Mouse (Mus musculus) hindbrain, embryonic 11.5 days (tissue): ENCODE data around the gene Gm4869. TPM values are rescaled to one million over a fixed set of nuclear protein-coding genes. Genes with fewer than 3 reads are reported as not detected.
"Not testable (repeated sequence)": the region's sequence is repeated elsewhere in the genome, so short reads cannot be mapped to it uniquely, and the experiment has no call there.

ENCODE experiments used
- ATAC-seq: fragments of 200-750 bp; cut with Nextera tagmentation; 2 replicates; pipeline ENCODE4 v1.8.0; 2017; ENCODE audit warnings: mild to moderate bottlenecking, moderate TSS enrichment, moderate library complexity; ENCODE audit not compliant: low FRiP score
- DNase-seq: peaks from one replicate; pipeline ENCODE4 v3.0.0-alpha.2; 2015; ENCODE audit warnings: low spot score
- H3K27ac ChIP-seq: fragments of 300-500 bp; sonication (generic); 2 replicates; pipeline ENCODE4 v1.5.1; 2014; ENCODE audit warnings: mild to moderate bottlenecking, low read depth, low read length
- H3K27me3 ChIP-seq: fragments of 300-500 bp; sonication (generic); 2 replicates; pipeline ENCODE4 v1.6.1; 2014; ENCODE audit warnings: mild to moderate bottlenecking, low read length, moderate library complexity, mixed read lengths; ENCODE audit not compliant: control insufficient read depth, insufficient read depth
- H3K36me3 ChIP-seq: fragments of 300-500 bp; sonication (generic); 2 replicates; pipeline ENCODE4 v1.6.1; 2014; ENCODE audit warnings: mild to moderate bottlenecking, low read length, moderate library complexity, mixed read lengths; ENCODE audit not compliant: control insufficient read depth, insufficient read depth
- H3K4me1 ChIP-seq: fragments of 300-500 bp; sonication (generic); replicated peaks from 2 replicates; pipeline ENCODE4 v1.6.1; 2014; ENCODE audit warnings: low read length, mixed read lengths; ENCODE audit not compliant: control insufficient read depth, insufficient read depth
- H3K4me2 ChIP-seq: fragments of 300-500 bp; sonication (generic); replicated peaks from 2 replicates; pipeline ENCODE4 v1.6.1; 2014; ENCODE audit warnings: mild to moderate bottlenecking, low read depth, low read length
- H3K4me3 ChIP-seq: fragments of 300-500 bp; sonication (generic); 2 replicates; pipeline ENCODE4 v1.5.1; 2014; ENCODE audit warnings: low read depth, low read length
- H3K9ac ChIP-seq: fragments of 300-500 bp; sonication (generic); 2 replicates; pipeline ENCODE4 v1.6.1; 2014; ENCODE audit warnings: low read depth, low read length
- H3K9me3 ChIP-seq: fragments of 300-500 bp; sonication (generic); 2 replicates; pipeline ENCODE4 v1.6.1; 2016; ENCODE audit warnings: low read length; ENCODE audit not compliant: control insufficient read depth
- WGBS: fragments of 180-500 bp; shearing (Covaris S2); extraction: QIAGEN DNeasy Blood & Tissue Kit; methylation state at CpG from one replicate; pipeline ENCODE4 v1.1.7; 2014; 5-methylcytosine and 5-hydroxymethylcytosine counted together
- polyA plus RNA-seq: library from polyadenylated mRNA; unstranded; fragments of >200 nt; fragmentation: Nextera tagmentation; extraction: Ambion mirVana; gene quantifications from 2 replicates; pipeline ENCODE4 v1.2.1, GENCODE M21; 2014

Gm4869 gene
- polyA plus RNA-seq, 1 experiment from 2014 or later: 0.08 TPM

GRCm38 (mm10) chr5:140418489-140419441 lies 26.7 kb upstream of the Gm4869 start, which contains the start of gene Eif3b:
Eif3b (plus strand) TSS chr5:140419328.
- DNase-seq: peak; percentile 90
- Histone ChIP-seq H3K4me2 (peak within 1 kb of the TSS; percentile 76), H3K36me3 (no peaks in the 10 kb centered on the region), H3K27ac (peak within 1 kb of the TSS; percentile 90), H3K4me3 (peak within 1 kb of the TSS; percentile 95), H3K9ac (peak within 1 kb of the TSS; percentile 97), H3K9me3 (no peaks in the 10 kb centered on the region), H3K27me3 (no peaks in the 10 kb centered on the region), H3K4me1 (peaks cover 5% of the 10 kb centered on the region)
- ATAC-seq: peak; percentile 92
- WGBS: under 1% methylated on average over 65 of the region's 65 CpGs

DNA sequence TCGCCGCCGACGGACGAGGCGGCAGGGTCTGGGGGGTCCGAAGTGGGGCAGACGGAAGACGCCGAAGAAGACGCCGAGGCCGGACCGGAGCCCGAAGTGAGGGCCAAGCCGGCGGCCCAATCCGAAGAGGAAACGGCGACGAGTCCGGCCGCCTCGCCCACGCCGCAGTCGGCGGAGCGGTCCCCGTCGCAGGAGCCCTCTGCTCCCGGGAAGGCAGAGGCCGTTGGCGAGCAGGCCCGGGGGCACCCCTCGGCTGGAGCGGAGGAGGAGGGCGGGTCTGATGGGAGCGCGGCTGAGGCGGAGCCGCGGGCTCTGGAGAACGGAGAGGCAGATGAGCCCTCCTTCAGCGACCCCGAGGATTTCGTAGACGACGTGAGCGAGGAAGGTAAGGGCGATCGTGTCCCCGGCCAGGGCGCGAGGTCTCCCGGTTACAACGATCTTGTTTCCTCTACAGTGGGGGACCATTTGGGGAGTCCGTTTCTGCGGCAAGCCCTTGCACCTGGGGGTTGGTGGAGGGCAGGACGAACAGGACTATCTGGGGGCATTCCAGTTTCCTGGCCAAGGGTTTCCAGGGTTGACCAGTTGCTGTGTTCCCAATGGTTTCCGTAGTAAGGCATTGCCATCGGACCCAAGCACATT lies 25.9 kb upstream of the Gm4869 start:
- H3K36me3 ChIP-seq: no peaks in the 10 kb centered on the region
- H3K4me1 ChIP-seq: peaks cover 5% of the 10 kb centered on the region
- H3K9me3 ChIP-seq: no peaks in the 10 kb centered on the region
- peak overlapping the region; percentile 97 for H3K9ac ChIP-seq
- H3K27ac ChIP-seq: peak overlapping the region; percentile 73
- H3K4me2 ChIP-seq: peak overlapping the region; percentile 76
- peak overlapping the region; percentile 95 for H3K4me3 ChIP-seq
- WGBS: 0% methylated on average over 60 of the region's 62 CpGs
- ATAC-seq (peak; percentile 42; the same call in 1 of the 2 replicates), DNase-seq (no peak)
- no peaks in the 10 kb centered on the region for H3K27me3 ChIP-seq

GRCm38 (mm10) chr5:140420616-140421015 lies 24.8 kb upstream of the Gm4869 start:
- DNase-seq: no peak

DNA sequence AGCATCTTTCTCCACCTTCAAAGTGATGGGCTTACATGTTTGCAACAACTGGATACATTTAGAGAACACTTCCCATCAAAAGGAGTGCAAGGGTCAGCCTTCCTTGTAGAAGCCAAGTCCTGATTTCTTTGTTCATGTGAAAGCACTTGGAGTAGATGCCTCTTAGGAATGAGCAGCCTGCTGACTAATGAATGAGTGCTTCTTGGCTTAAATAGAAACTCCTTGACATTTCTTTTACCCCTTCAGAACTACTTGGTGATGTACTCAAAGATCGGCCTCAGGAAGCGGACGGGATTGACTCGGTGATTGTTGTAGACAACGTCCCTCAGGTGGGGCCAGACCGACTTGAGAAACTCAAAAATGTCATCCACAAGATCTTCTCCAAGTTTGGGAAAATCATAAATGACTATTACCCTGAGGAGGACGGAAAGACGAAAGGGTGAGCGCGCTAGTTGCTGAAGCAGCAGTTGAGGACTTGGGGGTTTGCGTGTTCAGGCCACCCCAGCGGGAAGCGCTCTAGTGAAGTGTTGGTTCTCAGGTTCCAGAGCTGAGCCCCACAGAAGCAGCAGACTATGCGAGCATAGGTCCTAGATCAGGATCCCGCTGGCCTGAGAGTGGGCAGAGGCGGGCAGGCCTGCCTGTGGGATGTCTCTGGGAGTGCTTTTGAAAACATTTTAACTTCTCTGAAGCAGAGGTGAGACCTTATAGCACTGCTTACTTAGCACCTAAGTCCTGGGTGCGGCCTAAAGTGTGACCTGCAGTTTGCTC lies 20.2 kb upstream of the Gm4869 start:
- H3K4me3 ChIP-seq: no peak overlapping the region
- WGBS: 93% methylated on average over 17 of the region's 17 CpGs
- peaks cover 12% of the 10 kb centered on the region; the same call in 1 of the 2 replicates for H3K36me3 ChIP-seq
- H3K4me2 ChIP-seq: no peak overlapping the region
- H3K4me1 ChIP-seq: peaks cover 5% of the 10 kb centered on the region
- H3K9ac ChIP-seq: no peak overlapping the region
- H3K27ac ChIP-seq: no peak overlapping the region
- DNase-seq (no peak), ATAC-seq (no peak)
- H3K27me3 ChIP-seq: no peaks in the 10 kb centered on the region
- no peaks in the 10 kb centered on the region for H3K9me3 ChIP-seq

More at GRCm38 (mm10) chr5:140420616-140421015, 24.8 kb upstream of the Gm4869 start:
- Histone ChIP-seq H3K4me2 (peak overlapping the region; percentile 76), H3K9ac (peak overlapping the region; percentile 97; the same call in 1 of the 2 replicates), H3K4me3 (peak overlapping the region; percentile 95), H3K27me3 (no peaks in the 10 kb centered on the region), H3K27ac (no peak overlapping the region), H3K36me3 (no peaks in the 10 kb centered on the region), H3K4me1 (peaks cover 5% of the 10 kb centered on the region), H3K9me3 (no peaks in the 10 kb centered on the region)
- no peak for ATAC-seq
- 76% methylated on average over 4 of the region's 4 CpGs for WGBS

- not testable (repeated sequence) for DNase-seq, H3K27me3 ChIP-seq, H3K9me3 ChIP-seq, H3K4me3 ChIP-seq, H3K27ac ChIP-seq, H3K4me1 ChIP-seq, H3K4me2 ChIP-seq, ATAC-seq, H3K9ac ChIP-seq
- peaks cover 37% of the 10 kb centered on the region for H3K36me3 ChIP-seq
- 100% methylated on average over 2 of the region's 6 CpGs for WGBS
These were observed 6.3 kb upstream of the Gm4869 start for GRCm38 (mm10) chr5:140439117-140439516.

GRCm38 (mm10) chr5:140441406-140441805 lies 4.0 kb upstream of the Gm4869 start:
- H3K9me3 ChIP-seq: no peaks in the 10 kb centered on the region
- no peaks in the 10 kb centered on the region for H3K27me3 ChIP-seq
- peaks cover 36% of the 10 kb centered on the region for H3K36me3 ChIP-seq
- no peaks in the 10 kb centered on the region for H3K4me1 ChIP-seq
- no peak for DNase-seq
- no peak overlapping the region for H3K9ac ChIP-seq
- no peak overlapping the region for H3K4me3 ChIP-seq
- no peak overlapping the region for H3K27ac ChIP-seq
- H3K4me2 ChIP-seq: no peak overlapping the region
- no peak for ATAC-seq
- WGBS: 96% methylated on average over 2 of the region's 3 CpGs

GRCm38 (mm10) chr5:140444012-140444411 lies 1.4 kb upstream of the Gm4869 start:
- WGBS: 93% methylated on average over 4 of the region's 4 CpGs
- H3K27me3 ChIP-seq: no peaks in the 10 kb centered on the region
- no peak overlapping the region for H3K9ac ChIP-seq
- no peak overlapping the region for H3K4me2 ChIP-seq
- ATAC-seq (no peak), DNase-seq (no peak)
- no peaks in the 10 kb centered on the region for H3K9me3 ChIP-seq
- H3K4me3 ChIP-seq: no peak overlapping the region
- no peak overlapping the region for H3K27ac ChIP-seq
- H3K4me1 ChIP-seq: no peaks in the 10 kb centered on the region
- peaks cover 22% of the 10 kb centered on the region for H3K36me3 ChIP-seq

DNA sequence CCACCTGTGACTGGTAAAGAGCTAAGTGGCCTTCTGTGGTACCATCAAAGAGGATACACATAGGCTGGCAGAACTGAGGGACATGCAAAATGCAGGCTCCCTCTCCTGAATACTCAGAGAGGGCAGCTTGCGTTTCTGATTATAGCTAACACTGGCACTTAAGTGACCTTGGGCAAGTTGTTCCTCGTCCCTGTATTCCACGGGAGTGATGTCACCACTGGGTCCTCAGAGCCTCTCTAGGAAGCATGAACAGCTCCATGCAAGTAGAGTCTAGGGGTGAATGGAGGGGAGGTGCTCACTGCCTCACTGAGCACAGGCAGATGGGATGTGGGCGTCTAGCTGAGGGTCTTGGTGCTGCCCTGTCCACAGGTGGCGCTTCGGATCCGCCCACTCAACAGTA lies 609 bp downstream of the Gm4869 start:
- WGBS: 82% methylated on average over 7 of the region's 7 CpGs
- Histone ChIP-seq H3K4me2 (no peak overlapping the region), H3K9ac (no peak overlapping the region), H3K4me1 (no peaks in the 10 kb centered on the region), H3K36me3 (peaks cover 15% of the 10 kb centered on the region; the same call in 1 of the 2 replicates), H3K27ac (no peak overlapping the region), H3K4me3 (no peak overlapping the region), H3K9me3 (no peaks in the 10 kb centered on the region), H3K27me3 (no peaks in the 10 kb centered on the region)
- DNase-seq (no peak), ATAC-seq (no peak)
